Mouse (Mus musculus) natural killer cell, adult 2 months (primary cell): ENCODE measurements around the gene Olfr378.

ENCODE experiments used
- DNase-seq, 2 experiments: peaks; one replicate each; pipeline ENCODE4 v3.0.0; 2022; ENCODE audit warnings: low spot score in 2 of 2

The Olfr378 gene

GRCm38 (mm10) chr11:73428377-73428776 is at the start of gene Olfr378:
Gene Olfr378, minus strand, starts transcription at chr11:73428477.
- no peak for DNase-seq

- DNase-seq, result no peak
Observed at GRCm38 (mm10) chr11:73457408-73457807, 29.1 kb upstream of the Olfr378 start, which contains the start of gene Olfr380. Gene Olfr380, minus strand, starts transcription at chr11:73457508.

- no peak for DNase-seq
Observed at GRCm38 (mm10) chr11:73399514-73399913, 28.8 kb downstream of the Olfr378 start, which contains the start of gene Olfr1. Gene Olfr1, minus strand, starts transcription at chr11:73399614.

- DNase-seq, result no peak
Observed at GRCm38 (mm10) chr11:73395374-73395773, 32.9 kb downstream of the Olfr378 start.
